Mouse (Mus musculus): Measurements from ENCODE around the gene Aprt. TPM values are rescaled to one million over a fixed set of nuclear protein-coding genes. Genes with fewer than 3 reads are reported as not detected.

Gene Aprt
- polyA plus RNA-seq, 1 experiment, result 325 TPM

GRCm38 (mm10) chr8:122554786-122555185 lies 21.9 kb downstream of the Aprt start:
- peaks cover 3% of the 10 kb centered on the region for H3K4me1 ChIP-seq (ENCODE audit: control insufficient read depth, insufficient read depth, low read length)
- H3K9ac ChIP-seq (ENCODE audit: low read depth, poor library complexity, severe bottlenecking), result no peak overlapping the region
- TF ChIP-seq CTCF (IDR thresholded peaks at IDR 0.05; ENCODE audit: low read depth, low read length) (no peak), POLR2A (IDR thresholded peaks at IDR 0.05; ENCODE audit: insufficient read depth, low read length) (no peak), EP300 (IDR thresholded peaks at IDR 0.05; ENCODE audit: insufficient read depth, low read depth, low read length) (no peak)
- H3K9me3 ChIP-seq (replicated peaks; ENCODE audit: control insufficient read depth, insufficient read depth, low read length, poor library complexity, severe bottlenecking), result no peaks in the 10 kb centered on the region
- no peak overlapping the region for H3K27ac ChIP-seq (ENCODE audit: insufficient read depth, low read length)
- H3K36me3 ChIP-seq (ENCODE audit: control insufficient read depth, insufficient read depth, low read length, poor library complexity, severe bottlenecking), result no peaks in the 10 kb centered on the region
- H3K27me3 ChIP-seq (ENCODE audit: control insufficient read depth, insufficient read depth, low read length, poor library complexity, severe bottlenecking), result no peaks in the 10 kb centered on the region
- no peak overlapping the region for H3K4me3 ChIP-seq (ENCODE audit: low read depth, low read length)

DNA sequence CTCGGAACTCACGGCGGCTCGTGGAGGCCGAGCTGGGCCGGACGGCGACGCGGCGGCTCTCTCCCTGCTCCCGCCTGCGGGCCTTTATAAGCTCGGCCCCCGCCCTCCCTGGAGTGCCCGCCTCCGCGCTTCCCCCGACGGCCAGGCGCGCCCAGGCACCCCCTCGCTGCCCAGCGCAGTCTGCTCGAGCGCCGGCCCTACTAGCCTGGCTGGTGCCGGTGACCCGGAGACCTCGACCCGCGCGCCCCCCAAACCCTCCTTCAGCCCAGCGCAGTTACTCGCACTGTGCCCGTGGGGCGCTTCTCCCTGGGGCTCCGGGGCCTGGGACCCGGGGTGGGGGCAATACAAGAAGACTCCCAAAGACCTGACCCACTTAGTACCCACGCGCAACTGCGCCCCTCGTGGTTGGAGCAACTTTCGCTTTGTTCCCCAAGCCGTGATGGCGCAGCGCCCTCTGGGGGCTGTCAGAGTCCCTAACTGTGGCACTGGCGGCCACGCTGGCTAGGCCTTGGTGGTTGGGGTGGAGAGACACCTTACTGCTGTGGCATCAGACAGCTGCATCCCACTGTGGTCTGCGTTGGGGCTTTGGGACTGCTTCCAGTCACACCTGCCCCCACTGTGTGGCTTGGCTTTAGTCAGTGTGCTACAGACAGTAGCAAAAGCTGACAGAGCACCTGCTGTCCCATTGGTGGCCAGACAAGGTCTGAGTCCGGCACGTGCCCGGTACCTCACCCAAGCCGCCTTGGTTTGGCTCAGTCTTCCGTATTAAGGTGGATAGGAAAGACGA lies 25.3 kb downstream of the Aprt start, which contains the start of gene Piezo1:
TSS of gene Piezo1 (minus strand) at position 65 of the 787 bp plus-strand sequence.
- peaks cover 5% of the 10 kb centered on the region for H3K4me1 ChIP-seq (ENCODE audit: control insufficient read depth, insufficient read depth, low read length)
- TF ChIP-seq EP300 (IDR thresholded peaks at IDR 0.05; ENCODE audit: insufficient read depth, low read depth, low read length), result peak; percentile 62; the same call in 1 of the 2 replicates
- TF ChIP-seq CTCF (IDR thresholded peaks at IDR 0.05; ENCODE audit: low read depth, low read length), result peak; percentile 99
- TF ChIP-seq POLR2A (IDR thresholded peaks at IDR 0.05; ENCODE audit: insufficient read depth, low read length), result no peak
- 0 out of 2 replicates have a peak, but pooled peaks cover 4% of the 10 kb centered on the region for H3K36me3 ChIP-seq (ENCODE audit: control insufficient read depth, insufficient read depth, low read length, poor library complexity, severe bottlenecking)
- H3K27ac ChIP-seq (ENCODE audit: insufficient read depth, low read length), result no peak within 1 kb of the TSS
- H3K4me3 ChIP-seq (ENCODE audit: low read depth, low read length), result peak within 1 kb of the TSS; percentile 68
- H3K27me3 ChIP-seq (ENCODE audit: control insufficient read depth, insufficient read depth, low read length, poor library complexity, severe bottlenecking), result no peaks in the 10 kb centered on the region
- H3K9ac ChIP-seq (ENCODE audit: low read depth, poor library complexity, severe bottlenecking), result peak within 1 kb of the TSS; percentile 96
- H3K9me3 ChIP-seq (replicated peaks; ENCODE audit: control insufficient read depth, insufficient read depth, low read length, poor library complexity, severe bottlenecking), result no peaks in the 10 kb centered on the region

DNA sequence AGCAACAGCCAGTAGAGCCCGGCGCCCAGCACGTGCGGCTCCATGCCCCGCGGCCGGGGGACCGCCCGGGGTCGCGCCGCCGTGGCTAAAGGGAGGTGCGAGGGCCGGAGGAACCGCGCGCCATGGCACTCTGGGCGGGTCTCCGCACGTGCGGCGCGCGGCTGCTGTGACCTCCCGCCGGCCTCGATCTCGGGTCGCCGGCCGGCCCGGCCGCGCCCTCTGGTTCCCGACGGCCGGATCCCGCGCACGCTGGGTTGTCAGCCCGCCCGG lies 25.8 kb downstream of the Aprt start:
- Histone ChIP-seq H3K27me3 (ENCODE audit: control insufficient read depth, insufficient read depth, low read length, poor library complexity, severe bottlenecking) (no peaks in the 10 kb centered on the region), H3K4me3 (ENCODE audit: low read depth, low read length) (peak overlapping the region; percentile 68), H3K27ac (ENCODE audit: insufficient read depth, low read length) (no peak overlapping the region), H3K4me1 (ENCODE audit: control insufficient read depth, insufficient read depth, low read length) (peaks cover 5% of the 10 kb centered on the region), H3K9ac (ENCODE audit: low read depth, poor library complexity, severe bottlenecking) (peak overlapping the region; percentile 96), H3K36me3 (ENCODE audit: control insufficient read depth, insufficient read depth, low read length, poor library complexity, severe bottlenecking) (0 out of 2 replicates have a peak, but pooled peaks cover 4% of the 10 kb centered on the region), H3K9me3 (replicated peaks; ENCODE audit: control insufficient read depth, insufficient read depth, low read length, poor library complexity, severe bottlenecking) (no peaks in the 10 kb centered on the region)
- TF ChIP-seq CTCF (IDR thresholded peaks at IDR 0.05; ENCODE audit: low read depth, low read length) (no peak), POLR2A (IDR thresholded peaks at IDR 0.05; ENCODE audit: insufficient read depth, low read length) (no peak), EP300 (IDR thresholded peaks at IDR 0.05; ENCODE audit: insufficient read depth, low read depth, low read length) (no peak)

DNA sequence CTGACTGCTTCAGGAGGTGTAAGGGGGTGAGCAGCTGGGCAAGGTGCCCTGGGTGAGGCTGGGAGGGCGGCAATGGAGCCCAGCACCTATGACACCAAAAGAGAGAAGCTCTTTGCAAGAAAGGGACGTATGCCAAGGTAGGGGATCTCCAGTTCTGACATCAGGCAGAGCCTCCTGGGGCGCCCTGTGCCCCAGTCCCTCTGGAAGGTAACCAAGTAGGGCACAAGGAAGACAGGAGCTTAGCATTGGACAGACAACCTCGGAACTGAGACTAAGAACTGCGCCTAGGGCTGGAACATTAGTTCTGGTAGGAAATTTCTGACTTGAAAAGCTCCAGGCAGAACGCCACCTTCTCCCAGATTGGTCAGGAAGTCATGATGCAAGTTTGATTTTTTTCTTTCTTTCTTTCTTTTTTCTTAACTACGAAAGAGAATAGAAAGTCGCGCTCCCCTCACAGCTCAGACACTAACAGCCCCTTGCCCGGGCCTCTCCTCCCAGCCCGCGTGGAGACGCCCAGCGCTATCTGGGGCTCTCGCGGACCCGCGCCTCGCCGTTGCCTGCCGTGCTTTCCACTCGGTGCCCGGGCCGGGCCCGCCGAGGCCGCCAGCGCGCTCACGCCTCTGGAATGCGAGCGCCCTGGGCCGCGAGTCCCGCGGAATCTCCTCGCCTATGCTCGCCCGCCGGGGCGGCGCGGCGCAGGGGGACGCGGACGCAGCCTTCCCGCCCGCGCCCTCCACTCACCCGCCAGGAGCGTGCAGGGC lies 26.3 kb downstream of the Aprt start:
- peak overlapping the region; percentile 68 for H3K4me3 ChIP-seq (ENCODE audit: low read depth, low read length)
- no peak overlapping the region for H3K27ac ChIP-seq (ENCODE audit: insufficient read depth, low read length)
- H3K9me3 ChIP-seq (replicated peaks; ENCODE audit: control insufficient read depth, insufficient read depth, low read length, poor library complexity, severe bottlenecking), result no peaks in the 10 kb centered on the region
- H3K9ac ChIP-seq (ENCODE audit: low read depth, poor library complexity, severe bottlenecking), result peak overlapping the region; percentile 96
- H3K27me3 ChIP-seq (ENCODE audit: control insufficient read depth, insufficient read depth, low read length, poor library complexity, severe bottlenecking), result no peaks in the 10 kb centered on the region
- peaks cover 5% of the 10 kb centered on the region for H3K4me1 ChIP-seq (ENCODE audit: control insufficient read depth, insufficient read depth, low read length)
- TF ChIP-seq CTCF (IDR thresholded peaks at IDR 0.05; ENCODE audit: low read depth, low read length) (no peak), EP300 (IDR thresholded peaks at IDR 0.05; ENCODE audit: insufficient read depth, low read depth, low read length) (no peak), POLR2A (IDR thresholded peaks at IDR 0.05; ENCODE audit: insufficient read depth, low read length) (no peak)
- 0 out of 2 replicates have a peak, but pooled peaks cover 4% of the 10 kb centered on the region for H3K36me3 ChIP-seq (ENCODE audit: control insufficient read depth, insufficient read depth, low read length, poor library complexity, severe bottlenecking)

DNA sequence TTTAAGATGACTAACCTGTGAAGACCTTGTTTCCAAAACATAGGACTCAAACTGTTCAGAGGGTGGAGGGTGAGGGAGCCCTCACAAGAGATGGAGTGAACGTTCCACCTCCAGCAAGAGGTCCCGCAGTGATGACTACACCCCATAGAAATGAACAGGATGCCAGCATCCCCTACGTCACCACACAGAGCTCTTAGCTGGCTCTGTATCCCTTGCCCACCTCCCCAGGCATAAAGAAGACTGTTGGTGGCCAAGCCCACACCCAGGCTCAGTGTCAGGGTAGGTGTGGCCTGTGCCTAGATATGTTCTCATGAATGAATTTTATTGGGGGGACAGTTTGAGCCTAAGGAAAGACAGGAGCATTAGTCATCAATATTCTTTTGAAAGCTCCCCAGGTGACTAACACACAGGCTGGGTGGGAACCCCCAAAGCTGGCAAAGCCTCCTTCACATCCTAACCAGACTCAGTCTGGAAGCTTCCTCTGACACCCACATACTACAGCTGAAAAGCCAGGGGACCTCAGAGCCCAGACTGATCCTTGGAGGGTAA lies 27.7 kb downstream of the Aprt start:
- TF ChIP-seq CTCF (IDR thresholded peaks at IDR 0.05; ENCODE audit: low read depth, low read length), result no peak
- Histone ChIP-seq H3K27me3 (ENCODE audit: control insufficient read depth, insufficient read depth, low read length, poor library complexity, severe bottlenecking) (no peaks in the 10 kb centered on the region), H3K4me3 (ENCODE audit: low read depth, low read length) (no peak overlapping the region), H3K4me1 (ENCODE audit: control insufficient read depth, insufficient read depth, low read length) (peaks cover 9% of the 10 kb centered on the region), H3K9me3 (replicated peaks; ENCODE audit: control insufficient read depth, insufficient read depth, low read length, poor library complexity, severe bottlenecking) (no peaks in the 10 kb centered on the region), H3K27ac (ENCODE audit: insufficient read depth, low read length) (0 out of 2 replicates have a peak overlapping the region, but pooled peaks have one; percentile 3), H3K36me3 (ENCODE audit: control insufficient read depth, insufficient read depth, low read length, poor library complexity, severe bottlenecking) (0 out of 2 replicates have a peak, but pooled peaks cover 4% of the 10 kb centered on the region), H3K9ac (ENCODE audit: low read depth, poor library complexity, severe bottlenecking) (0 out of 2 replicates have a peak overlapping the region, but pooled peaks have one; percentile 96)
